Mouse (Mus musculus): Measurements from ENCODE around the gene Hspg2. TPM values are rescaled to one million over a fixed set of nuclear protein-coding genes. Genes with fewer than 3 reads are reported as not detected.

Hspg2 gene
- total RNA-seq, 2 experiments from 2014 or later: 53.7 to 61.6 TPM

DNA sequence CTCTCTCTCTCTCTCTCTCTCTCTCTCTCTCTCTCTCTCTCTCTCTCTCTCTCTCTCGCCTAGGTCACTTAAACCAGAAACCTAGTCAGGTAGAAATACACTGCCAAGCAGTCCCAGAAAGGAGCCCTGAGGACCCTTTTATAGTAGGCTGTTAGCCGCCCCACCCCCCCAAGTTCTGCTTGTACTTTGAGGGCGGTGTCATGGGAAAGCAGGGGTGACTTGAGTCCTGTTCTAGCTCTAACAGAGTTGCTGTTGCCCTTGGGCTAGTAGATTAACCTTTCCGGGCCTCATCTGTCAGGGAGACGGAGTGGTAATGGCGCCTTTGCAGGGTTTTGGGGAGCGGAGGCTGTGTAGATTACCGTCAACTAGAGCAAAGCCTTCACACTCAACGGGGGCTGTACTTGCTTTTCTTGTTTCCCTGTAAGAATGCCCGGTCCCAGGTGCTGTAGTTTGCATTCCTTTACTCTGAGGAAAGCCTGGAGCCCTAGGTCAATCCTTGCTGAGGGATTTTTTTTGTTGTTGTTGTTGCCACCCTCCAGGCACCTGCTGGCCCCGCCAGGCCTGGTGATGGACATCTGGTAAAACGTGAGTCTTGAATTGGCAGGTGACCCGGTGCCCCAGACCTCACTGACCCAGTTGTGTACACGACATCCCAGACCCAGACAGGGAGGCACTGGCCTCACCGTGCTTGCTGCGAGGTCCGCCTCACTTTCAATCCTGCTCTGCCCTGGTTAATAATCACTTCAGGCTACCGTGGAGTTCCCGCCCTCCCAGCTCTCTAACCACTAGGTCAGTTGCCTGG is 11.8 kb downstream of the Hspg2 start:
- no peak for DNase-seq (ENCODE audit: low spot score)

DNA sequence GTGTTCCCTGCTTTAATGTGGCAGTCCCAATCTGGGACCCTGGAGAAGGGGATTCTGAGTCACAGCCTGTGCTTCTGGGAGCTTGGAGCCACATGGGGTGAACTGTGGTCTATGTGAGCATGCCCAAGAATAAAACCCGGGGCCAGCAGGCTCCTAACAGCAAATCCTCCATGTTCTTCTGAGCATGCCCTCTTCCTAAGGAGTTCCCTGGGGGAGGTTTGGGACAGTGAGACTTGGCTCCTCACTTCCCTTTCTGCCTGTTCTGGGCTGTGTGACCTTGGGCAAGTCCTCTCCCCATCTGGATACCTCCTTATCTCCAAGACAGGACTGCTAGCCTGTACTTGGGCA is 12.4 kb downstream of the Hspg2 start:
- DNase-seq (ENCODE audit: low spot score): no peak

DNA sequence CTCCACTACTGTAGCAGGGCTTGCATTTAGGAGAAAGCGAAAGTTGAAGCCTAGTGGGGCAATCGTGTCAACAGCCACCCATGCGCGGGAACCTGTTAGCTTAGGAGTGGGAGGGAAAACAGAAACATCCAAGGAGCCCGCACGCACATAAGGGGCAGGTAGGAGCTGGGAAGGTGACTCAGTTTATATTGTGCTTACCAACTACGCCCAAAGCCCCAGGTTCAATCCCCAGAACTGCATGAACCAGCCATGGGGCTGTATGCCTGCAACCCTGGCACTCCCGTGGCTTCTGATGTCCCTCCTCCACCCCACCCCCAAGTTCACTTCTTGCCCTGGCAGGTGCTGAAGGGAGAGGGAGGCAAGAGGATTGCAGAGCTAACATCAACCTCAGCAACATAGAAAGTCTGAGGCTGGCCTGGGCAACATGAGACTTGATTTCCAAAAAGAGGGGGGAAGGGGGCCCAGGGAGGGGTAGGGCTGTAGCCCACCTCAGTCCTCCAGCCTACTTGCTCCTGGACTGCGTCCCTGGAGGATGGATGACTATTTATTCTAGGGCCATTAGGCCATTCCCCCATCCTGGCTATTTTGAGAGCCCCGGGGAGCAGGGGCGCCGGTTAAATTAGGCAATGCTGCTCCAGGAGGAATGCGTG is 12.9 kb downstream of the Hspg2 start:
- no peak for DNase-seq (ENCODE audit: low spot score)

DNA sequence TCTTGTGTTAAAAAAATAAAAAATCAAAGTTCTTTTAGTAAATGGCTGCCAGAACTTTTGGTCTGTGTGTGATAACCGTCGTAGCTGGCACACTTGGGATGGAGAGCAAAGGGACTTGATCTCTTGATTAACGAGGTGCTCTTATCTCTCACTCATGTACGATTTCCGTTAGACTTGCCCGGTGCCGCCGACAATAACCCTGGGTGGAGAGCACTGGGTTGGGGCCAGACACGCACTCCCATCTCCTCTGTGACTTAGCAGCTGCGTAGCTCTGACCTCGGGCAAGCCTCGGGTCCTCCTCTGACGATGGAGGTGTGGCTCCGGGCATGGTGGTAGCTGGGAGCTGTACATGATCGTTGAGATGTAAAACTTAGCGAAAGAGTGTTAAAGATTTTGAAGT is 15.3 kb downstream of the Hspg2 start:
- no peak for DNase-seq (ENCODE audit: low spot score)

DNA sequence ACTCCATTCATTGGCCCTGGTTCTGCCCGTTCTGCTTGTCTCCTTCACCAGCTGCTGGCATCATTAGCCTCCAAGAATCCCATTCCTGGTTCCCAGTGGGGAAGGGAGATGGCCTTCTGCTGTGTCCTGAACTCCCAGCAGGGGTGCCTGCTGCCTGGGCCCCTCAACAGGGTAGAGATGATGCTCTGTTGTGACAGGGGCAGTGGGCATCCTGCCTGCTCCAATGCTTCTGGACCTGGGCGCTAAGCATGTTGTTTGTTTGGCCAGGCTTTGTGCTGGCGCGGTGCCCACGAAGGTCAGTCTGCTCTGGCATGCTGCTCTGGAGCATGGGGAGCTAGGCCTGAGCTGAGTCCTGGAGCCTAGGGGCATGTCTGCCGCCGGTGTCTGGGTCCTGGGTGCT is 16.0 kb downstream of the Hspg2 start:
- no peak for DNase-seq (ENCODE audit: low spot score)

DNA sequence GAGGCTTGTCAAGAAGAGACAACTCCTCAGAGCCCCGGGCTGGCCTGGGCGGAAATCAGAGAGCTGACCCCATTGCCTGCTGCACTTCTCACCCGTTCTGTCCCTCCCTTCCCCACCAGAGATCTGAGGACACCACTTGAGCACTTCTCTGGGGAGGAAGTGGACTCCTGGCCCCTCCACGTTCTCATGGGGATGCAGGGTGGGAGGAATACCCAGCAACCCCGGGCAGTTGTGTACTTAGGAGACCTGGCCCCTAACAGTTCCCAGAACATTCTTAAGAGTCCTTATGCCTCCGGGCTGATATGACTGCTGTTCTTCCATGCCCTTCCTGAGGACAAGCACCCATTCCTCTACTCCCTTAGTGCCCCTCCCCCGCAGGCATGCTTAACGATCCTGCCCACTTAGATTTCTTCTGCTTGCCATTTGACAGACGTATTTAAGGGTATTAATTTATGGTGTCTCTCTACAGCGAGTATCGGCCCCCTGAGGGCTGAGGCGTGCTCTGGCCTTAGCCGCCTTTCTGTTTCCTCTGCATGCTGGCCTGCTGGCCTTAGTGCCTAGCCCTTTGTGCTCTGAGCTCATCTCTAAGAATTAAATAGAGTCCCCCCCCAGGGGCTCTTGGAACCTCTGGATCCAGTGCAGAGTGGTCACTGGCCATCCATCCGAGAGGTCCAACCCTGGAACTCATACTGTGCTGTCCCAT is 16.8 kb downstream of the Hspg2 start:
- DNase-seq (ENCODE audit: low spot score): no peak

DNA sequence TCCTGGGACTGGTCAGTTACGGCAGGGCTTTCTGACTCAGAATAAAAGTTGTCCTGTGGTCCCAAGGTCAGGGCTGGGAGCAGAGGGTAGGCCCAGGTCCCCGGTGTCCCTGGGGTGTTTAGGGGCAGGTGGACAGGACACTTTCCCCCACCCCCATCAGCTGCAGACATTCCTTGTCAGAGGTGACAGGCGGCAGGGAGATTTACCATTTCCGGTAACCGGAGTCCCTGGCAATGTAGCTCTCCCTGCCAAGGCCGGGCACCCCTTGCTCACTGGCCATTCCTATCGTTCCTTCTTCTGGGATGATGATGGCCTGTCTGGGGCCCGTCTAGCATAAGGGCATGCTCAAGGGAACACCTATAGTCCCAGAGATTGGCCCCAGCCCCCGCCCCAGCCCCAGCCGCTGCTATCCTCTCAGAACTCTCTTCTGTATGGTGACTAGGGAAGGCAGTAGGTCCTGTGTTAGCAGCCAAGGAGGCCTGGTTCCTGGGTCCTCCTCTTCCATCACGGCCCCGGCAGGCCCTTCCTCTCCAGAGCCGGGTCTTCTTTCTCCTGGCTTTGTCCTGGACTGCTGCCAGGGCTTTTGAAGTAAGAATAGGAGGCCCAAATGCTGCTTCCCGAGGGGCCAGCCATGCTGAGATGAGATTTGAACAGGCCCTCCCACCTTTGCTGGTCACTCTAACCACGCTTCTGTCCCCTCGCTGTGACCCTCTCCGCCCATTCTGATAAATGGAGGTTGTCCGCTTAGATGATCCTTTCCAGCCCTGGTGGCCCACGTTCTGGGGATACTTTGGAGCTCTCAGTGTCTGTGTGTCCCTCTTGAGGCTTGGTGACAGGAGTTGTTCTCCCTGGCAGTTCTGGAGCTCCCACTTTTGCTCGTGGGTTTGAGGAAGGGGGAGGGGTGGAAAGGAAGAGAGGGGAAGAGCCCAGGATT is 17.8 kb downstream of the Hspg2 start:
- peak; percentile 68 for DNase-seq (ENCODE audit: low spot score)

DNA sequence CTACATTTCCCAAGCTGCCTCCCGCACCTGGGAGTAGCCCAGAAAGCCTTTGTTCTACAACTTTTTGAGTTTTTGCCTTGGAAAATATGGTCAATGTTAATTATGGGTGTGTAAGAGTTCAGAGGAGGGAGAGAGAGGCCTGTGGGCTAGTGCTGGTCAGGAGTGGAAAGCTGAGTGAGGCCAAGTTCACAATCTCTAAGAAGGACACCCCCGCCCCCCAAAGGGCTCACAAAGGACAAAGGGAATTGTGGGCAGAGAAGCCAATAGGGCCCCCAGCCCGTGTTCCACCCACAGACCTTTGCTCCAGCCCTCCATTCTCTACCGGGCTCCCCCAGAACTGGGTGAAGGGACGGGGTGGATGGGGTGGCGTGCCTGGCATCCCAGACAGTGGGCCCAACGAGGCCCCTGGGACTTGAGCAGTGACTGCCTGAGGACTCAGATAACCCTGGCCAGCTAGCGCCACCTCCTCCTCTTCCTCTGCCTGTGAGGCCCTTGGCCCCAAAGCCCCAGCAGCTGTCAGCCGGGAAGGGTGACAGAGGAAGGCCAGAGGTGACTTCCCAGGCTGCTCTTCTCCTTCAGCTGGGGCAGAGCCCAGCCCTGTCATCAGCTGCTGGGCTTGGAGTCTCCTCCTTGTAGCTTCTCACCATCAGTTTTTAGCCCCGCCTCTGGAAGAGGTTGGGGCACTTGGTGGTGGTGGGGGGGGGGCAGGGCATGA is 18.9 kb downstream of the Hspg2 start:
- DNase-seq (ENCODE audit: low spot score): peak; percentile 88

DNA sequence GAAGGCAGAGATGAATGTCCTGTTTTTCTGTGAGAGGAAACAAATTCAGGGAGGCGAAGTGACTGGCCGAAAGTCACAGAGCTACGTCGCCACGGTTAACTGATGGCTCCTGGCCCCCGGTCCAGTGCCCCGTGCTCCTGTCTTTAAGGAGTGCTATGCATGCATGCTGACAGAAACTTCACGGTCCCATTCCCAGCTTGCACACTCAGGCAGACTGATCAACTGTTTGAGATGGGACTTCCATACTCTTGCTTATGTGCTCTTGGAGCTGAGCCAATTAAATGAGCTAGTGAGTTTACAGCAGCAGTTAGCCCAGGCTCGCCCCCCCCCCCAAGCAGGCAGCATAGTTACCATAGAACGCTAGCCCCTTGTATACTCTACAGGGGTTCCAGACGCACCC is 19.5 kb downstream of the Hspg2 start:
- DNase-seq (ENCODE audit: low spot score): no peak

DNA sequence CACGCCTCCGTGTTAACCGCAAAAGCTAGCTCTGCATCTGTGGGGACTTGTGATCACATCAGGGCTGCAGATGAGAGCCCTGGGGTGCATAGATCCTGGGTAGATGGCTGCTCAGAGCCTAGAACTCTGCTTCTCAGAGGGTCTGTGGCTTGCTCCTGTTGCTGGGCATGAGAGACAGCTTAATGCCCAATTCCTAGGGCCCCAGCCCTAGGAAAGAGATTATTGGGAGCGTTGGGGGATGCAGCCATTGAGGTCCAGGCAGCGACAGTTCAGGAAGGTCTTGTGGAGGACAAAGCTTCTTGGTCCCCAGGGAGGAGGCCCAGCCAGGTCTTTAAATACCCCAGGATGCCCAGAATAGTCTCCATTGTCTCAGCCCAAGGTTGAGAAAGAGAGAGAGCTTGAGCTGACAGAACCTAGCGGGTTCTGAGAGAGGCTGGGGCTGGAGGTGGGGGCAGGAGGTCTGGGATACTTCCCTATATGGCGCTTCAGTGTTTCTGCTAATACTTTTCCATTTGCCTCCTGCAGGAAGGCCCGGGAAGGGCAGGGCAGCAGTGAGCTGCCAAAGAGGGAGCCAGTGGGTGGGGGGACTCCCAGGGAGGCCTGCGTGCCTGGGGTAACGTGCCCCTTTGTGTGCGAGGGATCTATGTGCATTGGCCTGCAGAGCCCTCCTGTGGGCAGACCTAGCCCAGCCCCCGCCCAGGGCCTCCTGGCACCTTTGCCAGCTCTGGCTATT is 20.2 kb downstream of the Hspg2 start:
- peak; percentile 77 for DNase-seq (ENCODE audit: low spot score)

DNA sequence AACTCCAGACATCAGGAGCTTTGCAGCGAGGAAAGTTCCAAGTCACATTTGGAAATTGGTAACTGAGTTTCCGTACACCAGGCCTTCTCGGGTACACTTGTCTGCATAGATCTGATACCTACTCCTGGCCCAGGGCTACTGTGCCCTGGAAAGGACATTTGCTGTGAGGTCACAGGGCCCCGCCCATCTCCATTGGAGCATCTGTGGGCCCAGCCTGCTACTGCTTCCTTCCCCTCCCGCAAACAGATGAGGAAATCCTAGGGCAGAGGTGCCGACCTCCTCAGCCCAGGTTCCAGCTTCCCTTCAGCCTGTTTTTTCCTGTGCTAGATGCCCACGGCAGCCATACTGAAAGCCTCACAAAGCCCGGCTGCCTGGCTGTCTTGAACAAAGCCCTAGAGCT is 21.4 kb downstream of the Hspg2 start:
- DNase-seq (ENCODE audit: low spot score): peak; percentile 70

DNA sequence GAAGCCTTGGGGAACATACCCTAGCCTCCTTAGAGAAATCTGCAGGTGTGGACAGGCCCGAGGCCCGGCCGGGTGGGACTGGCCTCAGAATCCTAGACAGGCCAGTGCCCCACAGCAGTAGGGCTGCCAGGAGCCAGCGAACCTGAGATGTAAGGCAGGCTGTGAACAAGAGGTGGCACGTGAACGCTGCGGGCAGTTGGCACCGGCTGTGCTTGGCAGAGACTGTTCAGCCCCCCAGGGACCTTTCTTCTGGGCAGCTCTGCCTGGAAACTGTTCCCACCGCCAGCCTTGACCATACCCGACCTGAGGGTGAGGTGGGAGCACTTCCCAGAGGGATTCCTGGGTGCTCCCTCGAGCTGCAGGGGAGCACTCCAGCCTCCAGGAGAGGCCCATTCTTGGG is 24.0 kb downstream of the Hspg2 start:
- no peak for DNase-seq (ENCODE audit: low spot score)

DNA sequence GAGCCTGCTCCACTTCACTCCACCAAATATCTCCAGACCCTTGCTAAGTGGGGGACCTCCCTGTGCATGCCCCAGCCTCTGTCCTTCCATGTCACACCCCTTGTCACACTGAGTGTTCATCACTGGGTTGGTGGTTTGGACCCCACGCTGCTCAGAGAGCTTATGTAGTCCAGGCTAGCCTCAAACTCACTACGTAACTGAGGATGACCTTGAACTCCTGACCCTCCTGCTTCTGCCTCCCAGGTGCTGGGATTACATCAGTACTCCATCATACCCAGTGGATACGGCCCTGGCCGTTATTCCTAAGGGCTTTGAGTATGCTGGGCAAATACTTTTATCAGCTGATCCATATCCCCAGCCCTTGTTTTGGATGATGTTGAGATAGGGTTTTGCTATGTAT is 24.6 kb downstream of the Hspg2 start:
- no peak for DNase-seq (ENCODE audit: low spot score)

DNA sequence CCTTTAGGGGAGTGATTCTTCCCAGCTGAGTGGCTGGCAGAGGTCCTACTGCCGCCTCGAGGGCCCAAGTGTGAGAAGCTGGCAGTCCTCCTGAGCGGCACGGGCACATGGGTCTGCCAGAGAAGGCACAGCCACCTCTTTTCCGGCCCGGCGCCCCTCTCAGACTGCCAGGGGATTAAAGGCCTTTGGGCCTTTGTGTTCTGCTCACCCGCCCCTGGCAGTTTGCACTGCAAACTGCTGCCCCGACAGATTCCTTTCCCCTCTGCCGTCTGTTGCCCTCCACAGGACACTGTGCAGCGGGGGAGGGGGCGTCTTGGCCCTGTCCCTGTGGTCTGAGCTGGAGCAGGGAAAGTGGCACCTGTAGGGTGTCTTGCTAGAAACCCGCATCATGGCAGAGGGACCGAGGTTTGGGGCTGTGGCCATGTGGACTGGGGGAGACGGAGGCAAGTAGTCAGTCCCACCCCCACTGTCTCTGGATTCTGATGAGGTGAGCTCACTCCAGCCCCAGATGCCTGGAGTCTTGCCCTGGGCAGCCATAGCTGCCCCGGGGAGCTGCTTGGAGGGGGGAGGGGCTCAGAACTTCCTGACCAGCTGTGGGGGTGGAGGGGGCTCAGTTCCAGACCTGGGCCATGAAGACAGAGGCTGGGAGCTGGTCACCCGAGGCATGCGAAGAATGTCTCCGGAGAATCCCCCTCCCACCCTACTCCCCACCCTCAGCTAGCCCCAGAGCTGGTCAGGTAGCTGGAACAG is 26.4 kb downstream of the Hspg2 start:
- DNase-seq (ENCODE audit: low spot score): no peak

DNA sequence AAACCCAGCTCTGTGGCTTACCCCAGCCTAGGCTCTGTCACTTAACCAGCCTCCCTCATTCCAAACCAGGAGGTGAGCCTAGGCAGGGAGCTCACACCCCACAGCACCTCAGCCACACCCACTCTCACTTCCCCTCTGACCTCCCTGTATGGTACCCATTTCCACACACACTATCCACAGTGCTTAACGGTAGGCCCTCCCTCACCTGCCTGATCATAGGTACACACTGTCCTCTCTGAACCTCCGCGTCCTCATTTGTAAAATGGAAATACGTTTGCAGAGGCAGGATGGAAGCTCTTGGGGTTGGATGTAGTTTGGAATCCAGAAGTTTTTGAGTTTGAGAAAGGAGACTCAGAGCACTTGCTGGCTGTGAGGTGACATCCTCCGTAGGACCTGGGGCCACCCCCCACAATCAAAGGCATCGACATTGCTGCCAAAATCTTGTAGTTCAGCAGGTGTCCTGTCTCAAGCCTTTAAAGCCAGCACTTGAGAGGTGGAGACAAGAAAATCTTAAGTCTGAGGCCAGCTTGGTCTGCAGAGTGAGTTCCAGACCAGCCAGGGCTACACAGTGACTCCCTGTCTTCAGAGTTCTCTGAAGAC is 27.0 kb downstream of the Hspg2 start:
- DNase-seq (ENCODE audit: low spot score): no peak

DNA sequence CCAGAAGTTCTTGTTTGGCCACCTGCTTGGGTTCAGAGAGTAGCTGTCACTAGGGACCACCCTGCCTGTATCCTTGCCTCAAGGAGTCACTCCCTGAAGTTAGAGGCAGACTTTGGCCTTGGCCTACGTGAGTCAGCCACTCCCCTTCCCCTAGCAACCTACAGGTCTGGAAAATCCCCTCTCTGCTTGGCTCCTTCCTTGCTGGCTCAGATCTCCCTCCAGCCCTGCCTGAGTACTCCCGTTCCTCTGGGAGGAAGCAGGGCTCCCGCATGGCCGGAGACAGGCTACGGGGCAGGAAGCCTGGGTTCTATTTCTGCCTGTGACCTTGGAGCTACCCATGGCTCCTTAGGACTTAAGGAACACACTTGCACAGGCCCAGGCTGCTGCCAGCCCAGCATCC is 28.8 kb downstream of the Hspg2 start:
- no peak for DNase-seq (ENCODE audit: low spot score)

DNA sequence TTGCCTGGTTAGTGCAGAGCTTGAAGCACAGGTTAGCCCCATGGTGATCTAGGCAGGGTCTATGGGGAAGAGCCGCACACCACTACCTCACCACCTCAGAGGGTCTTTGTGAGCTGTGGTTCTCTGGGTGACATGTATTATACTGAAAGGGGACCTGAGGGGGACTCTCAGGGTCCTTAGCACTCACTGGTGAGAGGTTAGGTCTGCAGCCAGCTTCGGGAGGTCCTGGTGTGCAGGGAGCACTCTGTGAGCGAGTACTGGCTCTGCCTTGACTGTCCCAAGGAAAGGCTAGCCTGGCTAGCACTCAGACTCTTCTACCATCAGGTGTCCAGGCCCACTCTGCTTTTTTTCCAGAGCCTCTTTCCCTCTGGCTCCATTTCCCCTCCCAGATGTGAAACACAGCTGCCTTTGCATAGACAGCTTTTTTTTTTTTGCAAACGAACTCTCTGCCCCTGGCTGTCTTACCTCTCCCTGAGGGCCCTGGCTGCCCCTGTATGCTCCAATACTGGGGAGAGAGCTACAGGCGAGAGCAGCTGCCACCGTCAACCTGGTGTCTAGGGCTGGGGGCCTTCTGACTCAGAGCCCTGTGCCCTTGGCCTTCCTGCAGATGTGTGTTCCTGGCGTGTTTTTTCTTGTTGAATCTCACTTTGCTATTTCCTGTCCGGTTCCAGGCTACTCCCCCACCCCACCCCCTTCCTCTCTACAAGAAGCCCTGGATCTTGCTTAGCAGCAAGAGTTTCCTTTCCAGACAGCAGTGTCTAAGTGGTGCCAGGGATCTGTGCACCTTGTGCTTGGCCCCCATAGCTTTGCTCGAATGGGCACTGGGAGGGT is 29.5 kb downstream of the Hspg2 start:
- DNase-seq (ENCODE audit: low spot score): peak; percentile 56

DNA sequence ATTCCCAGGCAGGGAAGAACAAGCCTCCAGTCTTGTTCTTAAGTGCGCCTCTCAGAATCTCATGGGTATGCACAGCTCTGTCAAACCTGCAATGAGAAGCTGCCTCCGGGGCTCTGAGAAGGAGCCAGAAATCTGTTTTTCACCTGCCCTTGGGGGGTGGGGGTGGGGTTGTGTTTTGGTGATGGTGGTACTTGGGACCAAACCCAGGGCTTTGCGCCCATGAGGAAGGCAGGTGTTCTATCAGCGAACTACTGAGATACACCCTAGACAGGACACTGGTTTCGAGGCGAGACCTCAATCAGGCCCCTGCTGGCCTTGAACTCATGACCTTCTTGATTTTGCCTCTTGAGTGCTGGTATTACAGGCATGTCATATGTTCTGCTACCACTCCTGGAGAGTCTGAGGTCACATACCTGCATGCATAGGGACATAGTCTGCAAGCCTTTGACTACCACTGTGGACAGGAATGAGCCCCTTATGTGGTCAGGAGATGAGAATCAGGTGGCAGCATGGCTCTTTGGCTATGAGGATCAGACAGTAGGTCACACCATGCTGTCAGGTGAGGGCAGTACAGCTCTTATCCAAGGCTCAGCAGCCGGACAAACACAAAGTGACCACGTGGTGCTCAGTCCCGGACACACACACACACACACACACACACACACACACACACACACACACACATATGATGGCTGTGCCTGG is 30.5 kb downstream of the Hspg2 start:
- DNase-seq (ENCODE audit: low spot score): no peak

All from gastrocnemius, adult 18-20 months (tissue).